Mouse (Mus musculus) right cerebral cortex, postnatal 36 days (tissue): ENCODE measurements at regions not wholly inside any gene's neighbourhood (a gene's known extent, or its start where the extent isn't known, plus 50 kb on each side); places are given as distances from the start of the nearest gene placed in this dataset.
A peak's percentile ranks its signal among the peaks of the same experiment; 100 is the strongest.

Source experiments
- DNase-seq, 2 experiments: peaks; one replicate each; pipeline ENCODE4 v3.0.0; 2022; ENCODE audit warnings: low spot score in 2 of 2, mixed read lengths in 1 of 2

GRCm38 (mm10) chr5:126724329-126724728, 517.3 kb upstream of the Tmem132c start:
- DNase-seq = no peak

GRCm38 (mm10) chr5:126733470-126733869, 508.1 kb upstream of the Tmem132c start:
- peak; percentile 78 to 80 for DNase-seq

GRCm38 (mm10) chr5:126735733-126736132, 505.9 kb upstream of the Tmem132c start:
- no peak for DNase-seq

- DNase-seq = no peak
These were observed 503.9 kb upstream of the Tmem132c start for GRCm38 (mm10) chr5:126737681-126738080.

GRCm38 (mm10) chr5:126740861-126741410, 500.7 kb upstream of the Tmem132c start:
- no peak for DNase-seq

- no peak for DNase-seq
These were observed 486.5 kb upstream of the Tmem132c start for GRCm38 (mm10) chr5:126755107-126755506.

GRCm38 (mm10) chr5:126765037-126765707, 476.4 kb upstream of the Tmem132c start:
- no peak for DNase-seq

- DNase-seq = no peak
These were observed 472.6 kb upstream of the Tmem132c start for GRCm38 (mm10) chr5:126769031-126769430.

- peak in 1 of 2 experiments; percentile 26 for DNase-seq
These were observed 453.6 kb upstream of the Tmem132c start for GRCm38 (mm10) chr5:126787706-126788610.

- DNase-seq = peak in 1 of 2 experiments; percentile 21
These were observed 441.8 kb upstream of the Tmem132c start for GRCm38 (mm10) chr5:126799698-126800279.

GRCm38 (mm10) chr5:126806656-126807055, 435.0 kb upstream of the Tmem132c start:
- DNase-seq = no peak

- no peak for DNase-seq
These were observed 425.5 kb upstream of the Tmem132c start for GRCm38 (mm10) chr5:126816069-126816468.

GRCm38 (mm10) chr5:126835440-126835839, 406.2 kb upstream of the Tmem132c start:
- peak; percentile 1 to 49 for DNase-seq

- DNase-seq = no peak
These were observed 399.0 kb upstream of the Tmem132c start for GRCm38 (mm10) chr5:126842606-126843005.

- DNase-seq = no peak
These were observed 379.5 kb upstream of the Tmem132c start for GRCm38 (mm10) chr5:126862078-126862477.

GRCm38 (mm10) chr5:126875842-126876241, 365.8 kb upstream of the Tmem132c start:
- DNase-seq = no peak

- DNase-seq = no peak
These were observed 350.9 kb upstream of the Tmem132c start for GRCm38 (mm10) chr5:126890710-126891109.

GRCm38 (mm10) chr5:126893063-126893462, 348.5 kb upstream of the Tmem132c start:
- DNase-seq = no peak

GRCm38 (mm10) chr5:126910084-126910483, 331.5 kb upstream of the Tmem132c start:
- DNase-seq = no peak

- DNase-seq = no peak
These were observed 324.3 kb upstream of the Tmem132c start for GRCm38 (mm10) chr5:126917300-126917699.

GRCm38 (mm10) chr5:126933466-126933865, 308.1 kb upstream of the Tmem132c start:
- DNase-seq = no peak

GRCm38 (mm10) chr5:126944861-126945260, 296.7 kb upstream of the Tmem132c start:
- no peak for DNase-seq
